Mouse (Mus musculus): ENCODE measurements around the gene Erfe.

GRCm38 (mm10) chr1:91419862-91420600 is 53.8 kb downstream of the Erfe start:
- TF ChIP-seq CTCF (IDR thresholded peaks at IDR 0.05; ENCODE audit: control insufficient read depth, insufficient read depth, low read length) (no peak), POLR2A (IDR thresholded peaks at IDR 0.05; ENCODE audit: borderline replicate concordance, control insufficient read depth, low read depth, low read length) (no peak)

All from bone marrow, adult 2 months (tissue).